Mouse (Mus musculus) kidney, adult 2 months (tissue): ENCODE data around the gene Fbxo41. TPM values are rescaled to one million over a fixed set of nuclear protein-coding genes. Genes with fewer than 3 reads are reported as not detected.

ENCODE experiments used
- DNase-seq: peaks from one replicate; pipeline ENCODE4 v3.0.0; 2021
- H3K27ac ChIP-seq: fragments of 200-500 bp; 2 replicates; pipeline ENCODE4 v1.5.1; 2012; ENCODE audit warnings: low read depth, low read length, control low read depth, inconsistent platforms; ENCODE audit not compliant: insufficient read depth
- H3K27me3 ChIP-seq: fragments of 200-500 bp; replicated peaks from 2 replicates; pipeline ENCODE4 v1.6.1; 2012; ENCODE audit warnings: mild to moderate bottlenecking, moderate library complexity, low read length, inconsistent platforms; ENCODE audit not compliant: control insufficient read depth, insufficient read depth
- H3K36me3 ChIP-seq: fragments of 200-500 bp; 2 replicates; pipeline ENCODE4 v1.6.1; 2012; ENCODE audit warnings: mild to moderate bottlenecking, moderate library complexity, low read length, inconsistent platforms; ENCODE audit not compliant: control insufficient read depth, insufficient read depth
- H3K4me1 ChIP-seq: fragments of 200-500 bp; 2 replicates; pipeline ENCODE4 v1.6.1; 2011; ENCODE audit warnings: low read length; ENCODE audit not compliant: control insufficient read depth, insufficient read depth
- H3K4me3 ChIP-seq: fragments of 200-500 bp; 2 replicates; pipeline ENCODE4 v1.5.1; 2011; ENCODE audit warnings: mild to moderate bottlenecking, low read depth, low read length, control low read depth; ENCODE audit not compliant: insufficient read depth
- CTCF ChIP-seq: fragments of 200-500 bp; conservative IDR thresholded peaks from 2 replicates; pipeline ENCODE4 v1.5.1; 2011; ENCODE audit warnings: low read depth, mild to moderate bottlenecking, control low read depth, low read length, moderate library complexity, mixed read lengths; ENCODE audit not compliant: insufficient read depth, insufficient read length
- POLR2A ChIP-seq: fragments of 200-500 bp; IDR thresholded peaks from one replicate; pipeline ENCODE4 v1.6.1; 2011; ENCODE audit warnings: low read depth, low read length, control low read depth
- WGBS: fragments of 180-500 bp; shearing (Covaris S2); methylation state at CpG from one replicate; pipeline ENCODE4 v1.1.7; 2018; 5-methylcytosine and 5-hydroxymethylcytosine counted together
- polyA plus RNA-seq: library from polyadenylated mRNA; depleted of rRNA; stranded (reverse); fragments of >200 nt; gene quantifications from 2 replicates; pipeline ENCODE4 v1.2.3, GENCODE M21; 2012

Fbxo41 gene
- polyA plus RNA-seq, 1 experiment = 0.08 TPM

DNA sequence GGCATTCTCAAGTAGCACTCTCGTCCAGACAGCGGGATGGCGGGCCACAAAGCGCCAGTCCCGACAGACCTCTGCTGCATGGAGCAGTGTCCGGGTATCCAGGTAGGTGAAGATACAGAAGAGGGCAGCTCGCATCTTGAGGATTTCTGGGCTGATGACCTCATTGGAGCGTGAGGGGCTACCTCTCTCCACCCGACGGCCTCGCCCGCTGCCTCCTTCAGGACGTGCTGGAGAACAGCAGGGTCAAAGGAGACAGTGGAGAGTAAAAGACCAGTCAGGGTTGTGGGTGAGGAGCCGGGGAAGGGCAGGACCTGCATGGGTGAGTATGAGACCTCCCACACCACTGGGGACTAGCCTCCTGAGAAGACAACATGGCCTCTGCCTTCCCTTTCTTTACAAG, 24.4 kb downstream of the Fbxo41 start:
- Histone ChIP-seq H3K27ac (no peak overlapping the region), H3K27me3 (no peaks in the 10 kb centered on the region), H3K36me3 (no peaks in the 10 kb centered on the region), H3K4me3 (no peak overlapping the region), H3K4me1 (no peaks in the 10 kb centered on the region)
- no peak for DNase-seq
- no peak for TF ChIP-seq POLR2A
- no peak for TF ChIP-seq CTCF
- 43% methylated on average over 14 of the region's 14 CpGs for WGBS

GRCm38 (mm10) chr6:85477366-85477917, 25.4 kb downstream of the Fbxo41 start:
- WGBS = 33% methylated on average over 10 of the region's 10 CpGs
- TF ChIP-seq POLR2A (no peak), CTCF (peak; percentile 57)
- H3K27ac ChIP-seq = no peak overlapping the region
- H3K36me3 ChIP-seq = no peaks in the 10 kb centered on the region
- DNase-seq = no peak
- H3K27me3 ChIP-seq = no peaks in the 10 kb centered on the region
- H3K4me3 ChIP-seq = no peak overlapping the region
- H3K4me1 ChIP-seq = no peaks in the 10 kb centered on the region

DNA sequence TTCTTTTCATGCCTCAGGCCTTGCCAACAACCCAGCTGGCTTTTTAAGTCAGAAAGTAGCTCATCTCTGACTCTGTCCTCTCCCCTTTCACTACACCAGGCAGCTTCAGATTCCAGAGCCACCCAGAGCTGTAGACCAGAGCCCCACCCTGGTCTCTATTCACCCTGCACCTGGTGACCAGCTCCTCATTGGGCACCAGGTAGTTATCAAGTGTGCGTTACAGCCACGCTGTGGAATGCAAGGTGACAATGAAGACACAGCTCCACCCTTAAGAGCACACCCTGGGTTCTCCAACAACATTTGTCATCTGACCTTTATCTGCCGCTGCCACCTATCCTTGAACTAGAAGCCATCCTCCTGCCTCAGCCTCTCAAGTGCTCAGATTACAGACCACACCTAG, 27.2 kb downstream of the Fbxo41 start:
- H3K4me3 ChIP-seq = no peak overlapping the region
- no peak overlapping the region for H3K27ac ChIP-seq
- H3K36me3 ChIP-seq = no peaks in the 10 kb centered on the region
- TF ChIP-seq CTCF (no peak), POLR2A (no peak)
- H3K4me1 ChIP-seq = no peaks in the 10 kb centered on the region
- DNase-seq = no peak
- H3K27me3 ChIP-seq = no peaks in the 10 kb centered on the region
- WGBS = 93% methylated on average over 3 of the region's 3 CpGs

DNA sequence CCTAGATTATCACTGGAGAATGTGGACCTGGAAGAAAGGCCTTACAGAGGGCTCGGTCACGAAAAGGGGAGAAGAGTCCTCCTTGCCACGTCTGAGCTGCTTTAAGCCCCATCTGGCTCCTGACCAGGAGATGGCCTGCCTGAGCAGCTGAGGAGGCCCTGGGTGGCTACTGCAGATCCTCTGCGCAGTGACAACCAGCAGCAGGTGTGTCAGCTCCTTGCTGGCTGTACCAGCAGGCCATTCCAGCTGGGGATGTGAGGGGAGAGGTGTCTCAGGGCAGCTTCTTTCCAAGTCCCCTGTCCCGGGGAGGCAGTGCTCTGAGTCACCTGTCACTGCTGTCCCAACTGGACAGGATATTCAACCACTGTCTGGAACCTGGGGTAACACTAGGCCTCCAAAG, 30.3 kb downstream of the Fbxo41 start:
- no peak for TF ChIP-seq POLR2A
- no peak for TF ChIP-seq CTCF

DNA sequence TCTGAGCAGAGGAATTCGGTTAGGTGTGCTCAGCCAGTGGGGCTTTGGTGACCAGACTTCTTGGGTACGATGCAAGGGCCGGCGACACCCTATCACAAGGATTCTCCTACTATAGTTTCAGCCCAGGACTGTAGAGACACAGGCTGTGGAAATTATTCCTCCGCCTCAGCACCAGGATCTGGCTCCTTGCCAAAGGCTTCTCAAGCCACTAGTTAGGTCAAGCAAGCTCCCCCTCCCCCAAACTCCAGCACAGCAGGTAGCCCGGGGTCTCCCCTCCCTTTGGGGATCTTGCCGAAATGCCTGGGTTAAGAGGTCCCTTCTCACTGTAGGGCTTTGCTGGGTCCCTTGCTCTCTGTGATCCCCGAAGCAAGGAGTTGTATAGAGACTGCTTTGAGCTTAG, 30.8 kb downstream of the Fbxo41 start:
- Histone ChIP-seq H3K36me3 (no peaks in the 10 kb centered on the region; the same call in 1 of the 2 replicates), H3K27me3 (no peaks in the 10 kb centered on the region), H3K4me3 (no peak overlapping the region), H3K4me1 (no peaks in the 10 kb centered on the region), H3K27ac (no peak overlapping the region)
- 61% methylated on average over 8 of the region's 8 CpGs for WGBS
- TF ChIP-seq CTCF = no peak
- TF ChIP-seq POLR2A = no peak
- DNase-seq = no peak

More for the DNA sequence above, 30.3 kb downstream of the Fbxo41 start:
- H3K4me3 ChIP-seq = no peak overlapping the region
- no peak overlapping the region for H3K27ac ChIP-seq
- no peaks in the 10 kb centered on the region for H3K27me3 ChIP-seq
- DNase-seq = no peak
- H3K36me3 ChIP-seq = no peaks in the 10 kb centered on the region
- no peaks in the 10 kb centered on the region for H3K4me1 ChIP-seq
- WGBS = 70% methylated on average over 5 of the region's 5 CpGs

DNA sequence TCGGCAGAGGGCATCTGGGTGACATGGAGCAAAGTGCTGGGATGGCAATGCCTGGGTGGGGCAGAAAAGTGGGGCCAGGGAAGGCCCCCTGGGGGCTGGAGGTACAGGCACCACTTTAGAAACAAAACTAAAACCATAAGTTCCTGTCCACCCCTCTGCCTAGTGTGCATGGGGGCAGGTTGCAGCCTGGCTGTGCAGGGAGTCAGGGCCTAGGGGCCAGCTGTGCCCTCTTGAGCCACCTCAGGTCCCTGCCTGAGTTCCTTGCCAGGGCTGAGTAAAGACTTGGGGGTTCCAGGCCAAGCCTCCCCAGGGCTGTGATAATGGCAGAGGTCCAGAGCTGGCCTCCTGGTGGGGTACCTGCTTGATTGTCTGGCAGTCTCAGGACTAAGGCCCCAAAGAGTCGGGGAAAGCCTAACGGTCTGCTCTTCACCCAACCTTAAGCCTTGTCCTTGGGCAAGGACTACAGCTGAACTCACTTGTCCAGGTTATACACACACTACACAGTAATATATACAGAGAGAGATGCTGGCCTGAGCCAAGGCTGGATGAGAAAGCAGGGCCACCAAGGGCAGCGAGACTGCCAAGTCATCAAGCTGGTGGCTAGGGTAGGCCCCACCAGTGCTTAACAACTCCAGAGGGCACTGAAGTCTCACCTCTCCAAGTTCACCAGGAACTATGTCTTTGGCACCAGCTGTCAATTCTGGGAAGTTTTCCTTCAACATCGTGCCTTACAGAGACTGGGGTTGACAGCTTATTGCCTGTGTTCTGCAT, 32.9 kb downstream of the Fbxo41 start:
- DNase-seq = no peak
- 73% methylated on average over 5 of the region's 5 CpGs for WGBS
- TF ChIP-seq POLR2A (no peak), CTCF (no peak)
- Histone ChIP-seq H3K36me3 (peaks cover 6% of the 10 kb centered on the region), H3K4me3 (no peak overlapping the region), H3K4me1 (no peaks in the 10 kb centered on the region), H3K27me3 (no peaks in the 10 kb centered on the region), H3K27ac (no peak overlapping the region)

GRCm38 (mm10) chr6:85465381-85465780, 37.4 kb downstream of the Fbxo41 start:
- H3K27me3 ChIP-seq = no peaks in the 10 kb centered on the region
- DNase-seq = no peak
- H3K27ac ChIP-seq = no peak overlapping the region
- TF ChIP-seq CTCF (no peak), POLR2A (no peak)
- peaks cover 17% of the 10 kb centered on the region for H3K36me3 ChIP-seq
- H3K4me1 ChIP-seq = no peaks in the 10 kb centered on the region
- H3K4me3 ChIP-seq = no peak overlapping the region
